Mouse (Mus musculus): Measurements from ENCODE around the gene Erich4. TPM values are rescaled to one million over a fixed set of nuclear protein-coding genes. Genes with fewer than 3 reads are reported as not detected.
"Not testable (repeated sequence)": the region's sequence is repeated elsewhere in the genome, so short reads cannot be mapped to it uniquely, and the experiment has no call there.

Erich4 gene
- total RNA-seq, 2 experiments from 2014 or later: 0.30 to 0.56 TPM

- DNase-seq: no peak
- intact Hi-C loops (cut with DNase I): no loop called here
Observed at GRCm38 (mm10) chr7:25585351-25586204, 30.1 kb downstream of the Erich4 start.

GRCm38 (mm10) chr7:25584651-25585050, 31.0 kb downstream of the Erich4 start:
- no peak for DNase-seq
- intact Hi-C loops (cut with DNase I): no loop called here

GRCm38 (mm10) chr7:25582301-25582810, 33.3 kb downstream of the Erich4 start:
- intact Hi-C loops (cut with DNase I): no loop called here
- DNase-seq: no peak

GRCm38 (mm10) chr7:25579441-25579840, 36.3 kb downstream of the Erich4 start:
- intact Hi-C loops (cut with DNase I): loop anchor here (5.0 kb wide), 1 partner anchor 742 kb away; no protein-coding TSS in a partner anchor
- DNase-seq: no peak

- not testable (repeated sequence) for DNase-seq
- intact Hi-C loops (cut with DNase I): loop anchor here (5.0 kb wide), 1 partner anchor 740 kb away; no protein-coding TSS in a partner anchor
Observed at GRCm38 (mm10) chr7:25576793-25577437, 38.8 kb downstream of the Erich4 start.

- not testable (repeated sequence) for DNase-seq
- intact Hi-C loops (cut with DNase I): loop anchor here (5.0 kb wide), 1 partner anchor 739 kb away; no protein-coding TSS in a partner anchor
Observed at GRCm38 (mm10) chr7:25576308-25576707, 39.4 kb downstream of the Erich4 start.

GRCm38 (mm10) chr7:25575870-25576269, 39.8 kb downstream of the Erich4 start:
- intact Hi-C loops (cut with DNase I): loop anchor here (5.0 kb wide), 1 partner anchor 739 kb away; no protein-coding TSS in a partner anchor
- no peak for DNase-seq

- no peak for DNase-seq
- intact Hi-C loops (cut with DNase I): loop anchor here (5.0 kb wide), 1 partner anchor 738 kb away; no protein-coding TSS in a partner anchor
Observed at GRCm38 (mm10) chr7:25575105-25575504, 40.6 kb downstream of the Erich4 start.

- intact Hi-C loops (cut with DNase I); DNase-seq: not testable (repeated sequence)
Observed at GRCm38 (mm10) chr7:25573806-25574205, 41.9 kb downstream of the Erich4 start.

GRCm38 (mm10) chr7:25568721-25569120, 47.0 kb downstream of the Erich4 start:
- intact Hi-C loops (cut with DNase I): no loop called here
- DNase-seq: no peak

Other genes with a start within 250 kb of the Erich4 start
- not detected for gene Cnfn, start 246.2 kb downstream of the Erich4 start, total RNA-seq (2021)
- gene Lipe, start 217.2 kb downstream of the Erich4 start, total RNA-seq (2021): 10 to 100 TPM; 53.3 to 57.8 TPM
- not detected for gene Cxcl17, start 203.0 kb downstream of the Erich4 start, total RNA-seq (2021)
- gene Ceacam1, start 138.3 kb downstream of the Erich4 start, total RNA-seq (2021): 10 to 100 TPM; 12.0 to 15.8 TPM
- 1 to 10 TPM; 1.4 to 2.1 TPM for gene Ceacam2, start 76.0 kb downstream of the Erich4 start, total RNA-seq (2021)
- 10 to 100 TPM; 55.2 to 59.1 TPM for gene Dmac2, start 3.5 kb upstream of the Erich4 start, total RNA-seq (2021)
- gene B3gnt8, start 10.8 kb upstream of the Erich4 start, total RNA-seq (2021): 1 to 10 TPM; 2.6 to 4.6 TPM
- gene Bckdha, start 43.1 kb upstream of the Erich4 start, total RNA-seq (2021): 100 to 1,000 TPM; 237 to 254 TPM
- 10 to 100 TPM; 16.0 to 18.9 TPM for gene Exosc5, start 43.3 kb upstream of the Erich4 start, total RNA-seq (2021)
- not detected for gene Tmem91, start 59.3 kb upstream of the Erich4 start, total RNA-seq (2021)
- gene B9d2, start 64.9 kb upstream of the Erich4 start, total RNA-seq (2021): 10 to 100 TPM; 10.2 to 10.8 TPM
- 10 to 100 TPM; 23.8 to 27.0 TPM for gene Tgfb1, start 71.1 kb upstream of the Erich4 start, total RNA-seq (2021)
- gene Ccdc97, start 103.2 kb upstream of the Erich4 start, total RNA-seq (2021): 10 to 100 TPM; 55.0 to 55.8 TPM
- 10 to 100 TPM; 78.4 to 82.7 TPM for gene Hnrnpul1, start 138.9 kb upstream of the Erich4 start, total RNA-seq (2021)
- 10 to 100 TPM; 81.0 to 94.8 TPM for gene Axl, start 172.8 kb upstream of the Erich4 start, total RNA-seq (2021)
- gene Cyp2s1, start 201.0 kb upstream of the Erich4 start, total RNA-seq (2021): 10 to 100 TPM in 1 of 2 experiments, 1 to 10 TPM in 1; 4.4 to 10.1 TPM

Data from heart, postnatal 36 days (tissue).